ENCODE assay signal across 8 mouse cellular contexts in genomic region chr6:100162961-100163813, GRCm38 (mm10).
DNase-seq lines count a peak whose midpoint lies in the region; ATAC-seq and TF ChIP-seq lines count a peak whose summit lies in the region.

No protein-coding gene starts in this region.

- H3K4me1 ChIP-seq in hindbrain, embryonic 10.5 days (replicated peaks) = peaks cover 58% of the 10 kb centered on the region
- peaks cover 27% of the 10 kb centered on the region for H3K4me1 ChIP-seq in lung, embryonic 14.5 days (ENCODE audit: insufficient read depth)
- peaks cover 28% of the 10 kb centered on the region for H3K4me1 ChIP-seq in neural tube, embryonic 15.5 days

- H3K4me3 ChIP-seq in C2C12 (ENCODE audit: insufficient read depth, poor library complexity, severe bottlenecking) = no peak overlapping the region
- peak overlapping the region; percentile 38 for H3K4me3 ChIP-seq in hindbrain, embryonic 10.5 days
- H3K4me3 ChIP-seq in lung, embryonic 14.5 days (ENCODE audit: low read depth, low read length) = peak overlapping the region; percentile 22; the same call in 1 of the 2 replicates
- H3K4me3 ChIP-seq in neural tube, embryonic 15.5 days (replicated peaks) = no peak overlapping the region

- H3K27ac ChIP-seq in hindbrain, embryonic 10.5 days = peak overlapping the region; percentile 74
- peak overlapping the region; percentile 50 for H3K27ac ChIP-seq in lung, embryonic 14.5 days (ENCODE audit: low read depth)
- no peak overlapping the region for H3K27ac ChIP-seq in neural tube, embryonic 15.5 days (replicated peaks)

- peak overlapping the region; percentile 29; the same call in 1 of the 2 replicates for H3K9ac ChIP-seq in lung, embryonic 14.5 days
- H3K9ac ChIP-seq in neural tube, embryonic 15.5 days (replicated peaks) = no peak overlapping the region

- peak; percentile 90 for ATAC-seq in lung, embryonic 14.5 days (ENCODE audit: insufficient read depth)
- peak; percentile 80 for ATAC-seq in neural tube, embryonic 15.5 days (ENCODE audit: low FRiP score)

- H3K79me2 ChIP-seq in C2C12 (ENCODE audit: control insufficient read depth, insufficient read depth) = no peaks in the 10 kb centered on the region

- 8% methylated on average over 17 of the region's 17 CpGs for WGBS in hindbrain, embryonic 10.5 days
- 12% methylated on average over 17 of the region's 17 CpGs for WGBS in lung, embryonic 14.5 days
- WGBS in neural tube, embryonic 15.5 days = 14% methylated on average over 17 of the region's 17 CpGs

- peak; percentile 97 for DNase-seq in cerebellum, adult 9-11 months
- DNase-seq in frontal cortex, postnatal 10 days (ENCODE audit: low spot score in 2 of 2) = peak; percentile 78 to 79
- peak; percentile 84 for DNase-seq in hindbrain, embryonic 10.5 days (ENCODE audit: low spot score)
- peak; percentile 93 for DNase-seq in layer of hippocampus, adult 9-11 months
- DNase-seq in lung, embryonic 14.5 days = peak; percentile 92
- DNase-seq in testis, postnatal 14 days (ENCODE audit: low spot score) = peak; percentile 34

- no peaks in the 10 kb centered on the region for H3K9me3 ChIP-seq in hindbrain, embryonic 10.5 days
- H3K9me3 ChIP-seq in lung, embryonic 14.5 days (ENCODE audit: low read depth, low read length) = no peaks in the 10 kb centered on the region
- H3K9me3 ChIP-seq in neural tube, embryonic 15.5 days (replicated peaks) = no peaks in the 10 kb centered on the region

- no peaks in the 10 kb centered on the region for H3K36me3 ChIP-seq in C2C12 (ENCODE audit: control insufficient read depth, insufficient read depth)
- H3K36me3 ChIP-seq in hindbrain, embryonic 10.5 days = no peaks in the 10 kb centered on the region
- no peaks in the 10 kb centered on the region for H3K36me3 ChIP-seq in lung, embryonic 14.5 days (ENCODE audit: insufficient read depth)
- no peaks in the 10 kb centered on the region for H3K36me3 ChIP-seq in neural tube, embryonic 15.5 days

- peak overlapping the region; percentile 2 for H3ac ChIP-seq in C2C12 (ENCODE audit: control insufficient read depth, insufficient read length, low read depth)

- TF ChIP-seq CTCF in C2C12 (IDR thresholded peaks at IDR 0.05; ENCODE audit: control insufficient read depth, insufficient read depth, insufficient read length) = peak; percentile 67
- TF ChIP-seq CTCF in lung, embryonic 14.5 days (IDR thresholded peaks at IDR 0.05; ENCODE audit: low read depth) = peak; percentile 86

- no peaks in the 10 kb centered on the region for H3K79me3 ChIP-seq in C2C12 (ENCODE audit: low read depth)

- peak overlapping the region; percentile 57 for H3K4me2 ChIP-seq in lung, embryonic 14.5 days
- peak overlapping the region; percentile 47 for H3K4me2 ChIP-seq in neural tube, embryonic 15.5 days

- no peaks in the 10 kb centered on the region for H3K27me3 ChIP-seq in C2C12 (ENCODE audit: control insufficient read depth, insufficient read depth, insufficient read length)
- peaks cover 87% of the 10 kb centered on the region for H3K27me3 ChIP-seq in hindbrain, embryonic 10.5 days (ENCODE audit: insufficient read depth, poor library complexity, severe bottlenecking)
- no peaks in the 10 kb centered on the region; the same call in 1 of the 2 replicates for H3K27me3 ChIP-seq in lung, embryonic 14.5 days (ENCODE audit: insufficient read depth, low read length)
- H3K27me3 ChIP-seq in neural tube, embryonic 15.5 days (replicated peaks) = peaks cover 25% of the 10 kb centered on the region

TF ChIP-seq in C2C12, 6 proteins besides CTCF, POLR2A, EP300 and RAD21:
- TF ChIP-seq MYOD1 (IDR thresholded peaks at IDR 0.05; ENCODE audit: control insufficient read depth, insufficient read length, low read depth) (peak; percentile 30), FOSL1 (IDR thresholded peaks at IDR 0.05; ENCODE audit: insufficient read depth, low read length, poor library complexity, severe bottlenecking) (no peak)

Comparison
In these comparisons a context has a peak if more than half of its experiments do, and no peak if none do; other contexts are left out.
1. H3K4me3 ChIP-seq: peak in hindbrain, embryonic 10.5 days (single experiment) and lung, embryonic 14.5 days (single experiment); none in C2C12 (single experiment) and neural tube, embryonic 15.5 days (single experiment).
2. DNase-seq: peak in every context shown above with its lines; median percentile 97 in cerebellum, adult 9-11 months; 93 in layer of hippocampus, adult 9-11 months; 92 in lung, embryonic 14.5 days; 84 in hindbrain, embryonic 10.5 days; 78 in frontal cortex, postnatal 10 days; 34 in testis, postnatal 14 days.